Mouse (Mus musculus): ENCODE measurements around the gene Plac9a.

- no peak for TF ChIP-seq CTCF (IDR thresholded peaks at IDR 0.05; ENCODE audit: extremely low read depth, insufficient read depth, insufficient read length, insufficient replicate concordance)
- TF ChIP-seq POLR2A (IDR thresholded peaks at IDR 0.05; ENCODE audit: low read depth, low read length): no peak
These were observed 47.5 kb downstream of the Plac9a start for GRCm38 (mm10) chr14:25855241-25855885.

Data from spleen, adult 2 months (tissue).